Mouse (Mus musculus) megakaryocyte, adult 5-6 weeks (primary cell): ENCODE results near the gene Wiz. TPM values are rescaled to one million over a fixed set of nuclear protein-coding genes. Genes with fewer than 3 reads are reported as not detected.

Experiments used
- ATAC-seq: 2 replicates; pipeline ENCODE4 v1.8.0; 2016; ENCODE audit warnings: mild to moderate bottlenecking, inconsistent platforms; ENCODE audit not compliant: poor library complexity, severe bottlenecking
- total RNA-seq, 2 experiments: library from RNA; stranded (forward) in 1 of 2; stranded (reverse) in 1 of 2; fragments of 153-499, 151-499 nt in 1 of 2; fragments of 221-1000, 200-1000 nt in 1 of 2; gene quantifications; 2 replicates each; pipeline versions ENCODE4 v1.2.3 to v1.2.4; 2015 to 2017

Wiz gene
- total RNA-seq, 2 experiments from 2014 or later, result 4.9 to 23.0 TPM

DNA sequence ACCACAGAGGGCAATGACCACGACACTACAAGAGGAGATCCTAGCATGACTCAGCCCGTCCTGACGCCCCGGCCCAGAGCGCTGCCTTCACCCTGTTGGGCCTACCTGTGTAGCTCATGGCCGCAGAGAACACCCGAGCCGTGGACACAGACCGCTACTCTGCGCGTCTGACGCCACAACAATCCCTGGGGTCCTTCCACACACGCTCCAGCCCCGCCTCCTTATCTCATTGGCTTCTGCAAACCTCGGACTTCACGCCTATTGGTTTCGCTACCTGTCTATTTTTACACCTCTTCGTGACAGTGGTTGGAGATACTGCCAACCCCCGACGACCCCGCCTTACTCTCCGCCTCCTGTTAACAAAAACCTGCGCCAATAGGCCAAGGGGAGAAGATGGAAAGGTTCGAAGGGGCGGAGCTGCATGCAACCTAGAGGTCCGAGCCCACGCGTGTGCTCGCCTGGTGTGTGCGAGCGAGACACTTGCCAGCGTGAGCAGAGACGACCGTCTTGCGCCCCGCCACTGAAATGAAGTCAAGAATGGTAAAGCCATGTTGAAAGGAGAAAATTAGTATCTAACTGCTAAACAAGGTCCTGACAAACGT lies 38.8 kb downstream of the Wiz start, which contains the start of gene Akap8l:
TSS of gene Akap8l (minus strand) at position 226 of the 602 bp plus-strand sequence.
- peak; percentile 92 for ATAC-seq

- ATAC-seq, result no peak
Measured at GRCm38 (mm10) chr17:32349851-32350381, 39.3 kb downstream of the Wiz start.

- ATAC-seq, result peak; percentile 61
Measured at GRCm38 (mm10) chr17:32349037-32349732, 40.1 kb downstream of the Wiz start.

- ATAC-seq, result no peak
Measured at GRCm38 (mm10) chr17:32348406-32348805, 40.8 kb downstream of the Wiz start.

- ATAC-seq, result no peak
Measured at GRCm38 (mm10) chr17:32341102-32341501, 48.1 kb downstream of the Wiz start.

GRCm38 (mm10) chr17:32340110-32340509 lies 49.1 kb downstream of the Wiz start:
- no peak for ATAC-seq

- 0 out of 2 replicates have a peak, but pooled peaks have one; percentile 10 for ATAC-seq
Measured at GRCm38 (mm10) chr17:32335869-32336268, 53.4 kb downstream of the Wiz start.

- no peak for ATAC-seq
Measured at GRCm38 (mm10) chr17:32334921-32335320, 54.3 kb downstream of the Wiz start.

DNA sequence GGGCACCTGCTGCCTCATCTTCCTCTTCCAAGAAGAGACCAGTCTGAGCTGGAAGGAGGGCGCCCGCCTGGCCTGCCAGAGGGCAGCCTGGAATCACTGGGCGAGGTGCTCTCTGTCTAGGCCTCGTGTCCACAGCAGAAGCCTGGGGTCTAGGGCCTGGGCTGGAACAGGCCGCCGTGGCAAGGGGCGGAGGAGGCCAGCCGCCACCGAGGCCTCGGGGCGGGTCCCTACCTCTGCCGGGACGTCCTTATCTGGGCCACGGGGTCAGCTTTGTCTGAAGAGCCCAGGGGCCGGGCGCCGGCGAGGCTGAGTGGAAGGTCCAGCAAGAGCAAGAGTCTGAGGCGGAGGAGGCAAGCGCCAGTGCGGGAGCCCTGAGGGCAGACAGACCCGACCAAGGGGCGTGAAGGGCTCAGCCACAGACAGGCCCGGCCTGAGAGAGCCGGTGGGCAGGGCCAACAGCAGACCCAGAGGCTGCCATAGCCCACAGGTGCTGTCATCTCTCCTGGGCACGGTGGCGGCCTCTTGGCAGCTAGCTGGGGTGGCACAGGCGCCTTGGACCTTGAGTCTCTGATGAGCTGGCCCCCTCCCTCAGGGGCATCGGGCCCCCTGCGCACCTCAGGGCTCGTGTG lies 55.5 kb downstream of the Wiz start:
- no peak for ATAC-seq

DNA sequence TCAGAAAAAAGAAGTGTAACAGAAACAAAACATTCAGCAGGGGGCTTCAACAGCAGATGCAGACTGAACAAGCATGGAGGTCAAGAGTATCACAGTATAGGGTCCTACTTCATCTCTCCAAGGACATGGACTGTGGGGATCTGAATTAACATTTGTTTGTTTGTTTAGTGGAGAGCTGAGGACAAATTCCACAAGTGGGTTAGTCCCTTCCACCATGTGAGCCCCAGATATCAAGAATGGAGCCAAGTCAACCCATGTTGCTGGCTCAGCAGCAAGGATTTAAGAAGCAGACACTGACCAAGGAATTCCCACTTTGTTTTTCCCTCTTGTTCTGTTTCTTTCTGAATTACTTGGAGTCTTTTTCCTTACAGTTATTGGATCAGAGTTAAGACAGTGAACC lies 61.7 kb downstream of the Wiz start:
- ATAC-seq, result no peak

DNA sequence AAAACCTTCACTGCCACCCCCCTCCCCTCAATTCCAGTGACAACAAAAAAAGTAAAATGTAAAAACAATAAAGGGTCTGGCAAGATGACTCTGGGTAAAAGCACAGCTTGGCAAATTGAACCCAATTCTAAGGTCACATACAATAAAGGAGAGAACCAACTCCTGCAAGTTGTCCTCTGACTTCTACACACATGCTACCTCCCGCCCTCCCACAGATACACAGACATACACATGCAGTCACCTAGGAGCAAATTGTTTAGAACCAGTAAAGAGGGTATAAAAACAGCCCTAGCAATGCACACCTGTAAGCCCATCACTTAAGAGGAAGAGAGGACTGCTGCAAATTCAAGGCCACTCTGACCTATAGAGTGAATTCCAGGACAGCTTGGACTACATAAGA lies 66.4 kb downstream of the Wiz start:
- no peak for ATAC-seq

GRCm38 (mm10) chr17:32321836-32322235 lies 67.4 kb downstream of the Wiz start:
- ATAC-seq, result no peak

DNA sequence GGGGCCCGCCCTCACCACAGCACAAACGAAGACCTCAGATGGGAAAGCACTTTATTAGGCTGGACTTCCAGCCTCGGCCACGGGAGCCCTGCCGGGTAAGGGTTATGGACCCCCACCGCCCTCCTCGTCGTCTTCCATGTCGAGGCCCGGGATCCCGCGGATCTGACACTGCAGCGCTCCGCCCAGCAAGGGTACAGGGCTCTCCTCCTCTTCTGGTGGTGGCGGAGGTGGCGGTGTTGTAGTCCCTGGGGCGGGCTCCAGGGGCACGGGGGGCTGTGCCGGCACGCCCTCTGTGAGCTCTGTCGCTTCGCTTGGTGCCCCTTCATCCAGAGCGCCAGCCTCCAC lies 67.9 kb downstream of the Wiz start:
- ATAC-seq, result peak; percentile 54

GRCm38 (mm10) chr17:32320597-32321389 lies 68.4 kb downstream of the Wiz start, which contains the start of gene Akap8:
Gene Akap8 (minus strand): TSS chr17:32321238.
- peak; percentile 93 for ATAC-seq

DNA sequence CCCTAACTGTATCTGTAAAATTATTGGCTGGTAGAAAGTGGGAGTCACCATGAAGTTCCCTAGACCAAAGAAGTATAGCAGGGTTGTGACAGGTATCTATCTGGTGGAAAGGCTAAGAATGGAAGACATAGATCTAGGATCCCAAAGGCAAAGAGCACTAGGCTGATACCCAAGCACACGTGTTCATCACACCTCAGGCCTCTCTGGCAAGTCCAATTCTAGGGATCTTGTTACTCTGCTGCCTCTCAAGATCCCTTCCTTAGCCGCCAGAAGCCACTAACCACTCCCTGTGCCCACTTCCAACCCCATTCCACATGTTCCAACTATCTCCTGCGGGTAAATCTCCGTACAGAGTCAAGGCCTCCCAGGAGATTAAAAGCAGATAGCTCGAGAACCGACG lies 69.3 kb downstream of the Wiz start:
- no peak for ATAC-seq

DNA sequence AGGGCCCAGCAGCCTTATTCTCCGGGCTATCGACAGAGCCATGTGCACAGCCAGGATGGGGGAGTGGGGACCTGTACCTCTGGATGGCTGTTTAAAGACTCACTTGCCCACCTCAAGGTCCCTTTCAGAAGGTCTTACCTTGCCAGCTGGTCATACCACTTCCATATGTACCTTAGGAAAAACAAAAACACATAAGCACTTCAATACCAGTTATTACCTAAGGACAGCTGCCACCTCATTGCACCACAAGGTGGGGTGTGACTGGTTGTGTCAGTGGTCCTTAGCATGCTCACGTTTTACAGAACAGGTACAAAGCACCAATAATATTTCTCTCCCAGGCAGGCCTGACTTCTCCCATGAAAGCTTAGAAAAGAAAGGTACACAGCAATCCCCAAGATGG lies 71.5 kb downstream of the Wiz start:
- ATAC-seq, result no peak

GRCm38 (mm10) chr17:32317032-32317431 lies 72.2 kb downstream of the Wiz start:
- ATAC-seq, result no peak

- no peak for ATAC-seq
Measured at GRCm38 (mm10) chr17:32315560-32315959, 73.7 kb downstream of the Wiz start.

GRCm38 (mm10) chr17:32313892-32314291 lies 75.3 kb downstream of the Wiz start:
- ATAC-seq, result no peak

DNA sequence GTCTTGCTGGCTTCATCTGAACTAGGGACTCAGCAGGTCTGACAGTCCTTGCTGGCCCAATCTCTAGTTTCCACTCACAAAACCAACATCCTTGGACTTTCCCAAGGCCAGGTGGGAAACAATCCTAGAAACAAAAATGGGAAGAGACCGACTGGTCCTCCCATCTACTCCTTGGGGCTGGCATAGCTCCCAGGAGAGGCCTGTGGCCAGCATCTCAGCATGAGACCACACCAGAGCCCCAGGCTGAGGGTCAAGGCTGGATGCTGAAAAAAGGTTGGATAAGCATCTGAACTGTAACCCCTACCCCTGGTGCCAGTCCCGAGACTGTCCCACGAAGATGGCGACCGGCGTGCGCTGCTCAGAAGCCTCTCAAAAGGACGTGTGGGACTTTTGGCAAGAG lies 76.4 kb downstream of the Wiz start:
- no peak for ATAC-seq

DNA sequence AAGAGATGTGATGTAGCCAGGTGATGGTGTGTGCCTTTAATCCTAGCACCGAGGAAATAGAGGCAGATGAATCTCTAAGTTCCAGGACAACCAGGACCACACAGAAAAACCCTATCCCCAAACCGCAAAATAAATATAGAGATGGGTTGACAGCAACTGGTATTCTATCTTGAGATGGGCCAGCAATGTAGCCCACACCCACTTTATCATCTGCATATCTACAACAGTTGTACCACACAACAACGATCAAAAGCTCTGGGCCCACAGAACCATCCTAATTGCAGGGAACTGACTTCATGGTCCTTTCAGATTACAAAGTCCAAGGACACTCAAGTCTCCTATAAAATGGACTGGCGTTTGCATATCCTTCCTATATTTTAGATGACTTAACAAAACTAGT lies 81.3 kb downstream of the Wiz start:
- ATAC-seq, result no peak
